Mouse (Mus musculus) frontal cortex, postnatal 25 days (tissue): ENCODE measurements around the gene Mapkapk2.

ENCODE experiments used
- DNase-seq, 2 experiments: peaks; one replicate each; pipeline ENCODE4 v3.0.0; 2022; ENCODE audit warnings: low spot score in 2 of 2

Mapkapk2 gene

DNA sequence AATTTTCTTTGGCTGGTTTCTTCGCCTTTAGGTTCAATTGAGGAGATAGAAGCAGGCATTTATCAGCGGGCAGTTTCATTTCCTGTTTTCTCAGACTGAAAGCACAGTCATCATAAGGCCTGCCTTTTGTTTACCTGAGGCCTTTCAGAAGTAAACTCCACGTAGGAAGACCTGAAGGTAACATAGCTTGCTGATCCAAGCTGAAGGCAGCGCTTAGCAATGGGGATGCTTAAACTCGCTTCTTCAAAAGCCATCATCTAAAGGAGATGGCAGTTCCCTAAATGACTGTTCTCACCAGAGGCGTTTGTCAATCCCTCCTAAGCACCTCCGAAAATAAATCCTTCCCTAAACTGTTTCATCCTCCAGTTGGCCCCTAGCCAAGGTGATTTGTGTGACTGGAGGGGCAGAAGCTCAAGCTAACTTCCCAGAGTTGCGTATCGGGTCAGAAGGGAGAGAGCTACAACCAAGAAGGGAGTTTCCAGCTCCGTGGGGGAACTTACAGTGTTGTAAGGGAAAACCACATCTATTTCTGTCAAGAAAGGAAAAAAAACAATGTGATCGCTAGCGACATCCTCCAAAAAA is 13.0 kb upstream of the Mapkapk2 start:
- no peak for DNase-seq

DNA sequence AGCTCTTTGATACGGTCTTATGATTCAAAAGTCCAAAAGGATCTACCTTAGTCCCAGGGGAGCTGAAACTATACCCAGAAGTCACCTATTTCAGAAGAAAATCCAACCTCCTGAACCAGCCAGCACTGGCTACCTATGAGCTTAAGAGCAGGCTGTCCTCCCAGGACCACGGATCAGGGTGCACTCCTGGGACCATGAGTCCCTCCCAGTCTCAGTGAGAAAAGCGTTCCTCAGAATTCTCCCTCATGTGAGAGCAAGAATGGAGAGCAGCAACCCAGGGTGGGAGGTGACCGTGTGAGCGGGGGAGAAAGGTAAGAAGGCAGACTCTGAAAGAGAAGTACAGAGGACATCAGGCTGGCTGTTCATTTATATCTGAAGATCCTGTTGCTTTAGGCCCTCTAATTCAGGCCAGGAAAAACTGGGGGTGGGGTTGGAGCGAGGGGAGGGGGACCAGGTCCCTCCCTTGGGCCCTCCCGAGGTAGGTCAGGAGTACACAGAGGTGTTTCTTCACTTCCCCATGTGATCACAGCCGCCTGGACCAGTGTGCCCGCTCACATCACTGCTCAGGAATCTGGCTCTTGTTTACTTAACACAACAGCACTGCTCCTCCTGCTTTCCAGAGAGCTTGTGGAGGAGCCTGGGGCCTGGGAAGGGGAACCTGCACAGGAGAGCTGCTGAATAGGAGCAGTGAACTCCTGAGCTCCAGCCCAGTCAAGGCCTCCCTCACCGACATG is 10.1 kb upstream of the Mapkapk2 start:
- DNase-seq = no peak

DNA sequence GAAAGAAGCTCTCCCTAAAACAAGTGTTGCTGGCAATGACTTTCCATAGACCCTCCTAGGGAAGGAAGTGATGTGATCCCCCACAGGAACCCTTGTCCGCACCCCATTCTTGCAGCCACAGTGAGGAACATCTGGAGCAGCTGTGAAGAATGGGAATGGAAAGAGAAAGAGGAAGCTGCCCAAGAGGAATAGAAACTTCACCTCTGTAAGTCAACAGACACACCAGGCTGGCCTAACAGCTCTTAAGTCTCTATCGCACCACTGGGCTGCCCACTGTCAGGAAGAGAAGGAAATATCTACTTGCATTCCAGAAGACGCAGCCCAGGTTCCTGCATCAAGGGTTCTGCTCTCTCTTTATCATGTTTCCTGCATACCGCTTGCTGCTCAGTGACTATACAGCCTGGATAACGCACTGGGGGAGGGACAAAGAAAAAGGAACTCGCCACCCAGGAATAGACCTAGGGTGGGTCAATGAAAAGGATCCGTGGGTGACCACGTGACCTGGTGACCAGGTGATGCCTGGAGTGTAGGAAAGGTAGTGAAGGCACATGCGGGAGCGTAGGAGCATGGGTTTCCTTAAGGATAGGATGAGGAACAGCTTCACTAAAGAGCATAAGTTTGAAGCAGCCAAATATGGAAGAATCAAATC is 6.3 kb upstream of the Mapkapk2 start:
- no peak for DNase-seq

DNA sequence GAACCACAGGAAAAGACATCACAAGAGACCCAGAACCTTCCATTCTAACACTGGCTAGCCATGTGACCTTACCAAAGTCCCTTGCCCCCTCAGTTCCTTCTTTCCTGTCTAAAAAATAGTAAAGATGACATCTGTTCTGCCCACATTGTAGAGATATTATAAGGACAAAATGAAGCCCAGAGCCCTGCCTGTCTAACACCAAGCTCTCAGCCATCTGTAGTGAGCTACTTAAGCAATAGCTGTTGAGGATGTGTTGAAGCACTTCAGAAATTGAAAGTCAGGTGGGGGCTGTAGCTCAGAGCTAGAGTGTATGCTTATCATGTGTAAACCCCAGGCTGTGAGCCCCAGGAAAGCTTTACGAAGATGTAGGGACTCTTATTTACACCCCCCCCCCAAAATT is 3.2 kb upstream of the Mapkapk2 start:
- no peak for DNase-seq

GRCm38 (mm10) chr1:131096803-131097699 is 575 bp downstream of the Mapkapk2 start:
- no peak for DNase-seq

- no peak for DNase-seq
Observed at GRCm38 (mm10) chr1:131096132-131096695, 1.4 kb downstream of the Mapkapk2 start.

GRCm38 (mm10) chr1:131095574-131095973 is 2.1 kb downstream of the Mapkapk2 start:
- DNase-seq = no peak

GRCm38 (mm10) chr1:131093889-131094288 is 3.7 kb downstream of the Mapkapk2 start:
- DNase-seq = no peak

DNA sequence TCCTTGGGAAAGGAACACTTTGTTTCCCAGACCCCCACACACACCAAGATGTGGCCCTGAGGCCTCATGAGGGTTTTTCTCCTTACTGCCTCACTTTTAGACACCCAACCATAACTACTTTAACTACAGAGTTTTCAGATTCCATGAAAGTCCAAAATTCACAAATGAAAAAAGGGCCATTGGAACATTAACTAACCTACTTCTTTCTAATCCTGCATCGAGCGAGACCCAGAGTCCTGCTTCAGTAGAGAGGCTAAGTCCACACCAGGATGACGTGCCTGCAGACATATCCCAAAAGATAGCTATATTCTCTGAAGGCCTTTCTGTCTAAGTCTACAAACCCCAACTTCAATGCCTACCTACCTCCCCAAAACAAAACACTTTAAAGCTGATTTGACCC is 4.8 kb downstream of the Mapkapk2 start:
- no peak for DNase-seq

DNA sequence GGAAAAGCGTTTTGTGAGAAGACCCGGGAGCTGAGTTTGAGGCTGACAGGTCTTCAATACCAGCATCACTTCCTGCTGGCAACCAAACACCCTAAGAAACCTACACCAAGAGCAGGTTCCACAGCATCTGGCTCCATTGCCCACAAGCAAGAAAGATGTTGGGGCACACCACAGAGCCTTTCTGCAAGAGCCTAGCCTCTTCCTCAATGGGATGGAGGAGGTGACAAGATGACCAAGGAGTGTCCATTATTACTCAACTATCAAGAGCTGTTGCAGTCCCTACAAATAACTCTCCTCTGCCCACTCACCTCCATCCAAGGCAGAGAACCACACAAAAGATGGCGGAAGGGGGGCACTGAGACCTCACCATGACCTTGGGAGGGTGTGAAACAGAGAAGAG is 5.5 kb downstream of the Mapkapk2 start:
- DNase-seq = no peak

DNA sequence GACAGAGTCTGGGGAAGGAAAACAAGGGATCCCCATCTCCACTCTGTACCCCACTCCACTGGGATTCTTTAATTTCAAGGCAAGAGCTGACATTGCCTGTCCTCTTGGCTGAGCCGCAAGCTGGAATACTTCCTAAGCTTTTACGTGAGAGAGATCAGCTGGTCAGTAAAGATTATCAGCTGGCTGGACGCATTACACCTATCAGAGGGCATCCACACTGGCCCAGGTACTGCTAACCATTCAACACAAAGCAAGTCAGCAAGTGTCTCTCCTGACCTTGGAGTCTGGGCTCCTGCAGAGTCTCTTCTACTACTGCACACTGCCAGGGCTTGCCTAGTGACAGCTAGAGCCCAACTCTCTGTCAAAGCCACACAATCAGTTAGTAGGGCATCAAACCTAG is 6.1 kb downstream of the Mapkapk2 start:
- DNase-seq = no peak

DNA sequence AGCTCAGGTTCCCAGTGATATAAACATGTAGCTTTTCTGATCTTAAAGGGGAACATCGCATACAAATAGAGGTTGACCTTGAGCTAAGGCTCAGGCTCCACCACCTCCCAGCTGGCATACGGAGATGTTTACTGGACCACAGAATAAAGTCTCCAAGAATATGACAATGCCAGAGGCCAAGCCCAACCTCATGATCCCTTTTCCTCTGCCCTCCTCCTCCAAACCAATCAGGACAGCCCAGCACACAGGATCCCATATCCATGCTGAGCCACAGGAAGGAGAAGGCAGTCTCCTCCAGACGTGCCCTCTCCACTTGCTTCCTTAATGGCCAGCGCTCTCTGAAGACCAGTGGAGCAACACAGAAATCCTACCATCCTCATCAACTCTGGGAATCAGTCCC is 6.7 kb downstream of the Mapkapk2 start:
- DNase-seq = no peak

DNA sequence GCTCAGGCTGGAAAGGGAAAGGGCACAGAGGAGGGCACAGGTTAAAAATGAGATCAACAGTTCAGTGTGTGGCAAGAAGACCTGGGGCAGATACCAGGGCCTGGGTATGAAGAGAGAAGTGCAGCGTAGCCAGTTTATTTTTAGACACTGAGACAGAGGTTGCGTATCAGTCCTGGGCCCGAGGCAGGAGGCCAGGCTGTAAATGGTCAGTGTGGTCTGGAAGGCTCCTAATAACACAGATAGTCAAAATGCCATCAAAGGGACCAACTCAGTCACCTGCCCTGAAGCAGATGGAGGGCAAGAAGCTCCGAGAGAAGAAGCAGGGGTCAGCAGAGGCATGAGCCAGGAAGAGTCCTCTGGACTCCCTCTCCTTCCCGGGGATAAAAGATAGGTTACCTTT is 7.4 kb downstream of the Mapkapk2 start:
- no peak for DNase-seq

DNA sequence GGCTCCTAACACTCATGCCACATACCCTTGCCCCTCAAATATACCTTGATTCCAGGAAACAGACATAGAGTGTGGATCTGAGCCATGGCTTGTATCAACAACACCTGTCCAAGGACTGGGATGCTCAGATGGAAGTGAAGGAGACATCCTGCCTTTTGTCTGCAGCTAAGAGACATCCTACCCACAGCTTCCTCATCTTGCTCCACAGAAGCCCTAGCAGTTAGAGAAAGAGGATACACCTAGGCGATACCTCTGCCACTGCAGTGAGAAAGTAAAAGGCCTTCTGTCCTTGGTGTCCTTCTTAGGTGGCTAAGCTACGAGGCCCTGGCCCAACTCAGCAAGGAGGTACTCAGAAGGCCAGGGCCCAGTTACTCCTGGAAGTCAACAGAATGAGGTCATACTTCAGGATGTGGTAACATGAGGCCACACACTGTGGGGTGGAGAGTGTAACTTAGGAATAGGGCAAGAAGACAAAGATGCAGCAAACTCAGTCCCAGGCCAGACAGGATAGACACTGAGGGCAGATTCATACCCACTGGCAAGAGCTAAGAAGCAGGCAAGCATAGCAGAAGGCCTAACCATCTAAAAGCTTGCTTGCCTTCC is 8.0 kb downstream of the Mapkapk2 start:
- DNase-seq = no peak

DNA sequence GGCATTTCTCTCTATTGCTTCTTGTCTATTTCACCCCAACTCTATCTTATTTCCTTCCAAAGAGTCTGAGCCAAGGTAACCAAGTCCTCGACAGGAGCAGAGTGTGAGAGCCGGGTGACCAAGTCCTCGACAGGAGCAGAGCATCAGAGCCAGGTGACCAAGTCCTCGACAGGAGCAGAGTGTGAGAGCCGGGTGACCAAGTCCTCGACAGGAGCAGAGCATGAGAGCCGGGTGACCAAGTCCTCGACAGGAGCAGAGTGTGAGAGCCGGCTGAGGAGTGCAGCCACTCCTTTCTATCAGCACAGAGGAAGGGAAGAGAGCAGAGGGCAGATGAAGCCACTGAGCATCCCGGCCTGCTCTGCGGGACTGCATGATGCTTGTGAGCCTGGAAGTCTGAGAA is 9.1 kb downstream of the Mapkapk2 start:
- no peak for DNase-seq

DNA sequence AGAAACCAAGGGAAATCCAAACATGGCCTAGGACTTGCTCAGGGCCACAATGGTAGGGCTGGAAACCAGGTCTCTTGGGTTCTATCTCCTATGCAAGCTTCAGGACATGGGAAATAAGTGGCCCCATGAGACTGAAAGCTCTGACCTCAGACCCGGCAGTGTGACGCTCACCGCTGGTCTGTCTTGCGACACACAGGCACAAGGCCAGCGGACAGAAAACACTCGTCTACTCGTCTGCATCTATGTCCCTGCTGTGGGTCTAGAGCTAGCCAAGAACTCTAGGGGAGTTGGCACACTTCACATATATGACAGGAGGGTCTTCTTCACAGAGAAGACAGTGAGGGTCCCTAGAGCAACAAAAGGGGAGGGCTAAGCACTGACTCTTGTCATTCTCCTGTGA is 10.7 kb downstream of the Mapkapk2 start:
- no peak for DNase-seq

GRCm38 (mm10) chr1:131085957-131086739 is 11.5 kb downstream of the Mapkapk2 start:
- DNase-seq = no peak

- DNase-seq = no peak
Observed at GRCm38 (mm10) chr1:131085272-131085671, 12.4 kb downstream of the Mapkapk2 start.

DNA sequence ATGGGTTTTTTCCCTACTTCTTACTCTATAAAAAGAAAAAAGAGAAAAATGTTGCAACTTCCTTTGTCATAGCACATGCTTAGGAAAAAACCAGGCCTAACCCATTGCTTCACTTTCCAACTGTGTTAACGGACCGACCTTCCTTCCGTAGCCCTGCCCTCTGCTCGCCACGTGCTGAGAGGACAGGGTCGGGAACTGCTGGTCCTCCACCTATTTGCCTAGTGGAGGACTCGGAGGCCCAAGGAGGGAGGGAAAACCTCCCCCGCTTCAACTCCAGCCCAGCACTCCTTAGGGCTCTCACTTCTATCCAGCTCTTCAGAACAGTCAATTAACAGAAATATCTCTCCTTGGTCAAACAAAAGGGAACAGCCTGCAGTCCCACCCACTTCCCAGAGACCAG is 13.3 kb downstream of the Mapkapk2 start:
- no peak for DNase-seq

DNA sequence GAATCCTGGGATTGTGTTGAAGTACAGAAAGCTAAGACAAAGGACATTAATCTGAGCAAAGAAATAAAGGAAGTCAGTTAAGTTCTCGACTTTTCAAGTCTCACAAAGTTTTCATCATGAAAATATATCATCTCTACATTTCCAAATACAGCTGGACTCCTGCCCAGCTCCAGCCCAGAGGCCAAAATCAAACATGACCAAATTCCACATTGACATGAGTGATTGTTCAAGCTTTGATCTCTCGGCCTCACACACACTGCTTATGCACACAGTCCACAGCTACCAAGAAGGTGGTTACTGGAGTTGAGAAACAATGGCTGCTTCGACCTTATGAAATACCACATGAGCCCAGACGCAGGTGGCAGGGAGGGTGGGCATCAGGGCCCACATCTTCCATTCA is 14.0 kb downstream of the Mapkapk2 start:
- no peak for DNase-seq

GRCm38 (mm10) chr1:131083122-131083521 is 14.5 kb downstream of the Mapkapk2 start:
- DNase-seq = no peak
